Mouse (Mus musculus) lung, postnatal 0 days (tissue): ENCODE data around the gene Lmf1. TPM values are rescaled to one million over a fixed set of nuclear protein-coding genes. Genes with fewer than 3 reads are reported as not detected.
A peak's percentile ranks its signal among the peaks of the same experiment; 100 is the strongest.

Experiments
- ATAC-seq: fragments of 200-750 bp; cut with Nextera tagmentation; 2 replicates; pipeline ENCODE4 v1.8.0; 2017; ENCODE audit warnings: moderate library complexity
- DNase-seq: peaks from one replicate; pipeline ENCODE4 v3.0.0-alpha.2; 2016; ENCODE audit warnings: low spot score
- H3K27ac ChIP-seq: fragments of 300-500 bp; sonication (generic); 2 replicates; pipeline ENCODE4 v1.5.1; 2014; ENCODE audit warnings: antibody characterized with exemption, mild to moderate bottlenecking, low read length, mixed read lengths
- H3K27me3 ChIP-seq: fragments of 300-500 bp; sonication (generic); replicated peaks from 2 replicates; pipeline ENCODE4 v1.6.1; 2014; ENCODE audit warnings: low read length, mixed read lengths; ENCODE audit not compliant: insufficient read depth
- H3K36me3 ChIP-seq: fragments of 300-500 bp; sonication (generic); 2 replicates; pipeline ENCODE4 v1.6.1; 2014; ENCODE audit warnings: low read length, mixed read lengths; ENCODE audit not compliant: insufficient read depth
- H3K4me1 ChIP-seq: fragments of 300-500 bp; sonication (generic); 2 replicates; pipeline ENCODE4 v1.6.1; 2014; ENCODE audit warnings: antibody characterized with exemption, low read depth, low read length, mixed read lengths; ENCODE audit not compliant: insufficient read depth
- H3K4me2 ChIP-seq: fragments of 300-500 bp; sonication (generic); replicated peaks from 2 replicates; pipeline ENCODE4 v1.6.1; 2014; ENCODE audit warnings: low read depth, mild to moderate bottlenecking, low read length, moderate library complexity, mixed read lengths
- H3K4me3 ChIP-seq: fragments of 300-500 bp; sonication (generic); 2 replicates; pipeline ENCODE4 v1.5.1; 2014; ENCODE audit warnings: low read depth, low read length
- H3K9ac ChIP-seq: fragments of 300-500 bp; sonication (generic); replicated peaks from 2 replicates; pipeline ENCODE4 v1.6.1; 2014; ENCODE audit warnings: low read depth, mild to moderate bottlenecking
- H3K9me3 ChIP-seq: fragments of 300-500 bp; sonication (generic); 2 replicates; pipeline ENCODE4 v1.6.1; 2016; ENCODE audit warnings: low read length, mixed read lengths
- CTCF ChIP-seq: IDR thresholded peaks from 2 replicates; pipeline ENCODE4 v1.5.1; 2016; ENCODE audit warnings: antibody characterized with exemption, mild to moderate bottlenecking
- EP300 ChIP-seq: IDR thresholded peaks from 2 replicates; pipeline ENCODE4 v1.6.1; 2016; ENCODE audit warnings: antibody characterized with exemption, mild to moderate bottlenecking, control low read depth
- WGBS: fragments of 180-500 bp; shearing (Covaris S2); extraction: QIAGEN DNeasy Blood & Tissue Kit; methylation state at CpG from one replicate; pipeline ENCODE4 v1.1.7; 2014; 5-methylcytosine and 5-hydroxymethylcytosine counted together
- polyA plus RNA-seq: library from polyadenylated mRNA; unstranded; fragments of >200 nt; fragmentation: Nextera tagmentation; extraction: Ambion mirVana; gene quantifications from 2 replicates; pipeline ENCODE4 v1.2.1, GENCODE M21; 2015

Lmf1 gene
- polyA plus RNA-seq, 1 experiment from 2014 or later = 16.6 TPM

GRCm38 (mm10) chr17:25608821-25609505 is 30.1 kb downstream of the Lmf1 start:
- Histone ChIP-seq H3K27me3 (no peaks in the 10 kb centered on the region), H3K36me3 (no peaks in the 10 kb centered on the region), H3K9me3 (no peaks in the 10 kb centered on the region), H3K9ac (no peak overlapping the region), H3K27ac (no peak overlapping the region), H3K4me2 (no peak overlapping the region), H3K4me1 (no peaks in the 10 kb centered on the region), H3K4me3 (no peak overlapping the region)
- TF ChIP-seq EP300 (no peak), CTCF (no peak)
- ATAC-seq (no peak), DNase-seq (no peak)
- WGBS = 66% methylated on average over 10 of the region's 10 CpGs

- H3K4me1 ChIP-seq = no peaks in the 10 kb centered on the region
- no peak for ATAC-seq
- H3K9me3 ChIP-seq = no peaks in the 10 kb centered on the region
- H3K4me2 ChIP-seq = no peak overlapping the region
- no peak overlapping the region for H3K9ac ChIP-seq
- H3K4me3 ChIP-seq = no peak overlapping the region
- H3K27ac ChIP-seq = no peak overlapping the region
- TF ChIP-seq EP300 (no peak), CTCF (no peak)
- no peaks in the 10 kb centered on the region for H3K36me3 ChIP-seq
- WGBS = 69% methylated on average over 3 of the region's 3 CpGs
- no peak for DNase-seq
- H3K27me3 ChIP-seq = no peaks in the 10 kb centered on the region
Observed at GRCm38 (mm10) chr17:25609506-25609828, 30.6 kb downstream of the Lmf1 start.

GRCm38 (mm10) chr17:25610151-25610550 is 31.3 kb downstream of the Lmf1 start:
- DNase-seq (no peak), ATAC-seq (peak; percentile 9; the same call in 1 of the 2 replicates)
- H3K4me3 ChIP-seq = no peak overlapping the region
- H3K9ac ChIP-seq = no peak overlapping the region
- TF ChIP-seq CTCF (no peak), EP300 (no peak)
- no peak overlapping the region for H3K4me2 ChIP-seq
- no peaks in the 10 kb centered on the region for H3K9me3 ChIP-seq
- H3K27me3 ChIP-seq = no peaks in the 10 kb centered on the region
- WGBS = 48% methylated on average over 9 of the region's 9 CpGs
- H3K36me3 ChIP-seq = no peaks in the 10 kb centered on the region
- H3K4me1 ChIP-seq = no peaks in the 10 kb centered on the region
- no peak overlapping the region for H3K27ac ChIP-seq

- Histone ChIP-seq H3K4me3 (no peak overlapping the region), H3K27ac (no peak overlapping the region), H3K9ac (no peak overlapping the region), H3K9me3 (no peaks in the 10 kb centered on the region), H3K4me2 (no peak overlapping the region), H3K36me3 (no peaks in the 10 kb centered on the region), H3K4me1 (no peaks in the 10 kb centered on the region), H3K27me3 (no peaks in the 10 kb centered on the region)
- no peak for TF ChIP-seq CTCF
- no peak for TF ChIP-seq EP300
- no peak for DNase-seq
- 77% methylated on average over 9 of the region's 9 CpGs for WGBS
- no peak for ATAC-seq
Observed at GRCm38 (mm10) chr17:25612537-25612936, 33.7 kb downstream of the Lmf1 start.

- H3K4me3 ChIP-seq = no peak overlapping the region
- H3K27ac ChIP-seq = no peak overlapping the region
- no peaks in the 10 kb centered on the region for H3K27me3 ChIP-seq
- H3K9ac ChIP-seq = no peak overlapping the region
- no peak for TF ChIP-seq EP300
- TF ChIP-seq CTCF = no peak
- WGBS = 92% methylated on average over 6 of the region's 6 CpGs
- no peaks in the 10 kb centered on the region for H3K9me3 ChIP-seq
- DNase-seq (no peak), ATAC-seq (no peak)
- no peaks in the 10 kb centered on the region for H3K4me1 ChIP-seq
- no peaks in the 10 kb centered on the region for H3K36me3 ChIP-seq
- no peak overlapping the region for H3K4me2 ChIP-seq
Observed at GRCm38 (mm10) chr17:25613323-25613722, 34.4 kb downstream of the Lmf1 start.

- Histone ChIP-seq H3K4me1 (no peaks in the 10 kb centered on the region), H3K9me3 (no peaks in the 10 kb centered on the region), H3K36me3 (no peaks in the 10 kb centered on the region), H3K4me3 (no peak overlapping the region), H3K27me3 (no peaks in the 10 kb centered on the region), H3K4me2 (no peak overlapping the region), H3K9ac (no peak overlapping the region), H3K27ac (no peak overlapping the region)
- ATAC-seq (no peak), DNase-seq (no peak)
- no peak for TF ChIP-seq CTCF
- no peak for TF ChIP-seq EP300
- 90% methylated on average over 10 of the region's 10 CpGs for WGBS
Observed at GRCm38 (mm10) chr17:25614723-25615510, 36.0 kb downstream of the Lmf1 start.
